Mouse (Mus musculus) embryonic stem cell, embryonic (primary cell): ENCODE measurements around the gene Trappc3.

Source experiments
- CTCF ChIA-PET, 4 experiments: fragments of 300-600 bp in 2 of 4; fragments of 350-600 bp in 2 of 4; sonication (Branson Sonifier 250); formaldehyde crosslinking; loops; one replicate each; lab custom pipeline; 2022; ENCODE audit warnings: inconsistent platforms in 2 of 4; lab: Charles Lee
- POLR2A ChIA-PET, 4 experiments: fragments of 300-600 bp in 2 of 4; fragments of 350-600 bp in 2 of 4; sonication (Branson Sonifier 250); formaldehyde crosslinking; loops; one replicate each; lab custom pipeline; 2022; ENCODE audit warnings: antibody characterized with exemption in 4 of 4, inconsistent platforms in 1 of 4; lab: Charles Lee

The Trappc3 gene

GRCm38 (mm10) chr4:126309211-126309921 is 47.2 kb downstream of the Trappc3 start:
- ChIA-PET POLR2A (interaction anchor here (0.6 to 3.0 kb wide), 19 partner anchors 12 to 235 kb away, joined by 3 to 13 read pairs (median 4); partner anchors contain the start of genes Adprhl2 (in 3 of the 4), Col8a2 (in 1 of the 4), Sh3d21 (in 1 of the 4) and Trappc3 (in 1 of the 4)), CTCF (interaction anchor here (0.5 to 2.9 kb wide), 60 partner anchors 8 to 1531 kb away, joined by 3 to 27 read pairs (median 4); partner anchors contain the start of genes Adprhl2 (in 4 of the 4), Tekt2 (in 2 of the 4), Ago3 (in 1 of the 4) and Col8a2 (in 1 of the 4))

GRCm38 (mm10) chr4:126309922-126310309 is 47.8 kb downstream of the Trappc3 start:
- CTCF ChIA-PET: interaction anchor here (0.5 to 2.9 kb wide), 58 partner anchors 9 to 1244 kb away, joined by 3 to 27 read pairs (median 4); partner anchors contain the start of genes Adprhl2 (in 4 of the 4), Tekt2 (in 2 of the 4), Ago3 (in 1 of the 4) and Col8a2 (in 1 of the 4)
- POLR2A ChIA-PET: interaction anchor here (0.5 to 3.0 kb wide), 20 partner anchors 11 to 234 kb away, joined by 3 to 13 read pairs (median 4); partner anchors contain the start of genes Adprhl2 (in 3 of the 4), Trappc3 (in 2 of the 4), Col8a2 (in 1 of the 4) and Sh3d21 (in 1 of the 4)

DNA sequence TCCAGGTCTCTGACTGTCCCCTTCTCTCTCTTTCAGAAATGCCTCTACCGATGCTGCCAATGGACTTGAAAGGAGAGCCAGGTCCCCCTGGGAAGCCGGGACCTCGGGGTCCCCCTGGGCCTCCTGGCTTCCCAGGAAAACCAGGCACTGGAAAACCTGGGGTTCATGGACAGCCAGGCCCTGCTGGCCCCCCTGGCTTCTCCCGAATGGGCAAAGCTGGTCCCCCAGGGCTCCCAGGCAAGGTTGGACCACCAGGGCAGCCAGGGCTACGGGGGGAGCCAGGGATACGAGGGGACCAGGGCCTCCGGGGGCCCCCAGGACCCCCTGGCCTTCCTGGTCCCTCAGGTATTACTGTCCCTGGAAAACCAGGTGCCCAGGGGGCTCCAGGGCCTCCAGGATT is 48.2 kb downstream of the Trappc3 start:
- POLR2A ChIA-PET: interaction anchor here in 3 of 4 experiments (0.5 to 3.0 kb wide), 17 partner anchors 11 to 234 kb away, joined by 3 to 13 read pairs (median 4); partner anchors contain the start of genes Adprhl2 (in 2 of the 3), Trappc3 (in 2 of the 3) and Sh3d21 (in 1 of the 3)
- CTCF ChIA-PET: interaction anchor here (0.7 to 2.9 kb wide), 37 partner anchors 11 to 224 kb away, joined by 3 to 27 read pairs (median 5); partner anchors contain the start of genes Adprhl2 (in 4 of the 4), Tekt2 (in 2 of the 4), Map7d1 (in 1 of the 4) and Trappc3 (in 1 of the 4)

GRCm38 (mm10) chr4:126311566-126312200 is 49.6 kb downstream of the Trappc3 start:
- ChIA-PET CTCF (interaction anchor here in 2 of 4 experiments (1.1 to 2.5 kb wide), 2 partner anchors 10 kb away, joined by 4 to 8 read pairs; partner anchors contain the start of gene Adprhl2 (in 2 of the 2)), POLR2A (interaction anchor here in 2 of 4 experiments (0.7 to 2.1 kb wide), 5 partner anchors 10 to 245 kb away, joined by 3 to 6 read pairs (median 3); partner anchors contain the start of gene Adprhl2 (in 1 of the 2))

GRCm38 (mm10) chr4:126313202-126313601 is 51.1 kb downstream of the Trappc3 start:
- POLR2A ChIA-PET: interaction anchor here in 3 of 4 experiments (0.7 to 2.1 kb wide), 9 partner anchors 8 to 708 kb away, joined by 3 to 6 read pairs (median 4); partner anchors contain the start of genes Adprhl2 (in 2 of the 3), Sfpq (in 1 of the 3) and Stk40 (in 1 of the 3)
- CTCF ChIA-PET: interaction anchor here in 2 of 4 experiments (0.6 to 2.5 kb wide), 6 partner anchors 9 to 155 kb away, joined by 3 to 8 read pairs (median 6); partner anchors contain the start of gene Adprhl2 (in 1 of the 2)

- CTCF ChIA-PET: interaction anchor here in 2 of 4 experiments (0.6 to 2.5 kb wide), 6 partner anchors 7 to 541 kb away, joined by 3 to 8 read pairs (median 4); partner anchors contain the start of gene Adprhl2 (in 1 of the 2)
- POLR2A ChIA-PET: interaction anchor here (0.5 to 1.7 kb wide), 12 partner anchors 8 to 707 kb away, joined by 3 to 5 read pairs (median 3); partner anchors contain the start of genes Ago3 (in 1 of the 4), Clspn (in 1 of the 4), Sfpq (in 1 of the 4) and Sh3d21 (in 1 of the 4)
Observed at GRCm38 (mm10) chr4:126314393-126314792, 52.3 kb downstream of the Trappc3 start.

GRCm38 (mm10) chr4:126315931-126316330 is 53.8 kb downstream of the Trappc3 start:
- CTCF ChIA-PET: interaction anchor here in 3 of 4 experiments (0.6 to 1.2 kb wide), 6 partner anchors 12 to 88 kb away, joined by 3 to 12 read pairs (median 4); partner anchors contain the start of gene Trappc3 (in 1 of the 3)
- POLR2A ChIA-PET: interaction anchor here in 2 of 4 experiments (0.5 to 2.5 kb wide), 13 partner anchors 9 to 887 kb away, joined by 3 to 5 read pairs (median 3); partner anchors contain the start of genes Clspn (in 1 of the 2) and Psmb2 (in 1 of the 2)

- ChIA-PET POLR2A (interaction anchor here in 2 of 4 experiments (0.5 to 2.5 kb wide), 12 partner anchors 8 to 887 kb away, joined by 3 to 5 read pairs (median 4); partner anchors contain the start of gene Psmb2 (in 1 of the 2)), CTCF (interaction anchor here in 3 of 4 experiments (0.6 to 1.2 kb wide), 6 partner anchors 12 to 88 kb away, joined by 3 to 12 read pairs (median 3); partner anchors contain the start of gene Trappc3 (in 1 of the 3))
Observed at GRCm38 (mm10) chr4:126316443-126317040, 54.4 kb downstream of the Trappc3 start.

DNA sequence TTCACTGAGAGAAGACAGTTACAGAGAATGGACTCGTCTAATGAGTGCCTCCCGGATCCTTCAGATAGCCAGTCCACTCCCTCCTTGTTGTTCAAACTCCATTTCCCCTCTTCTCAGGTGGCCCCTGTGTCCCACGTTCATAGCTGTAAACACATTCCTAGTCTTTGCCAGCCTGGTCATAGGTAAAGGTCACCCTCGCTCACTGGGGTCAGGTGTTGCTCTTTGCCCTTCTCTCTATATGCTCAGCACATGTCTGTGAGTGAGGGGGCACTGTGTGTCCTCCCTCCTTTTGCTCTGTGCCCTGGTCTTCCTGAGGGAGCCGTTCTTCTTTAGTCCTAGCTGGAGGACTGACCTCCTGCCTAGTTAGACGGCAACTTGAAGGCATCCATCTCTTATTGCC is 57.7 kb downstream of the Trappc3 start:
- CTCF ChIA-PET: interaction anchor here in 1 of 4 experiments (2.5 to 4.2 kb wide), 2 partner anchors 11 to 13 kb away, joined by 13 to 27 read pairs; no protein-coding TSS in a partner anchor
- POLR2A ChIA-PET: interaction anchor here in 2 of 4 experiments (0.5 to 3.5 kb wide), 3 partner anchors 13 to 66 kb away, joined by 4 to 18 read pairs (median 4); no protein-coding TSS in a partner anchor

DNA sequence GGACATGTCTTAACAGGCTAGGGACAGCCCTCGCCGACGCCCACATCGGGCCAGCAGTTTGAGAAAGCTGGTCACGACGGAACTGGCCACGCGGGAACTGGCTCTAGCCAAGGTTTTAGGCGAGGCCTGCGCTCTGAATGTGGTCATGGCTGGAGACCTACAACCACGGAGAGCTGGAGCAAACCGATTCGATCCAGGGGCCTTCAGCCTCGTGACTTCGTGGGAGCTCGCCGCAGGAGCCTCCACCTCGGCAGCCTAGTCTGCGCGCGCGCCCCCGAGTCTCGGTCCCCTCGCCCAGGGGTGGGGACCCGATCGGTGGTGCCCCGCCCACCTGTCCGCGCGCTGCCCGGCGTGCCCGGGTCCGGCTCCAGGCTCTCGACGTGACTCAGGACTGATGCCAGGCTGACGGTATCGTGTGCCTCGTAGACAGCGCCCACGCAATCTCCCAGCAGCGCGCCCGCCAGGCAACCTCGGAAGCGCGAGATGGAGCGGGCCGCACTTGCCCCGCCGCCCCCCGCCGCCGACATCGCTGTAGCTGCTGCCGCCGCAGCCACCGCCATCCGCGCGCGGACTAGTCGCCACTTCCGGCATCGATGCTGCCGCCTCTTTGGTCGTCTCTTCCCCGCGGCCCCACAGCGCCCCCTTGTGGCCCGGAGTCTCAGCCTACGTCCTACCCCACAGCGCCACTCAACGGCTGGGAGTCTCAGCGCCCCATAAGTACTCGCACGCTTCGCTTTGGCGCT is 59.2 kb downstream of the Trappc3 start, which contains the start of gene Adprhl2:
Adprhl2 (minus strand) TSS at position 593 of the 743 bp plus-strand sequence.
- ChIA-PET POLR2A (interaction anchor here (0.5 to 3.5 kb wide), 56 partner anchors 8 to 852 kb away, joined by 3 to 26 read pairs (median 4); partner anchors contain the start of genes Ago3 (in 2 of the 4), Clspn (in 1 of the 4), Psmb2 (in 1 of the 4) and Sfpq (in 1 of the 4)), CTCF (interaction anchor here (0.6 to 4.2 kb wide), 75 partner anchors 8 to 1037 kb away, joined by 3 to 45 read pairs (median 4); partner anchors contain the start of genes Map7d1 (in 2 of the 4), Trappc3 (in 2 of the 4), Ago1 (in 1 of the 4) and Smim12 (in 1 of the 4))

GRCm38 (mm10) chr4:126321854-126322511 is 59.9 kb downstream of the Trappc3 start:
- CTCF ChIA-PET: interaction anchor here (0.6 to 4.2 kb wide), 70 partner anchors 8 to 922 kb away, joined by 3 to 45 read pairs (median 4); partner anchors contain the start of genes Trappc3 (in 2 of the 4), AU040320 (in 1 of the 4), Ago1 (in 1 of the 4) and Map7d1 (in 1 of the 4)

DNA sequence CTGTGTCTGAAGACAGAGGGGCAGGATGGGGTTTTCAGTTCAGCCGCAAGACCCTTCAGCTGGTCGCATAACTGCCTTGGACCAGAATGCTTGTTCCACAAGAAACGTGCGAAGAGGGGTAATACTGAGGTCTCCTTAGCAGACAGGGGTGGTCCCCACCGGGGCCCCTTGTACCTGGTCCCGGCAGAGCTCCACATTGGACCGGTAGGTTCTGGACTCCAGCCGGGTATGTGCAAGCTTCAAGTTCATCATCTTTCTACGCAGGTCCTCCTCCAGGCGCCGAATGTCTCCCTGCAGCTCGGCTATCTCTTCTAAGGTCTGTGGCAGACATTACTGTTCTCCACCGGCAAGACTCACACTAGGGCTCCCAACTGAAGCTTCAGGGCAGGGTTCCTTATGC is 60.5 kb downstream of the Trappc3 start:
- ChIA-PET CTCF (interaction anchor here (0.7 to 4.2 kb wide), 30 partner anchors 9 to 431 kb away, joined by 3 to 45 read pairs (median 5); partner anchors contain the start of genes AU040320 (in 1 of the 4), Ago1 (in 1 of the 4), Col8a2 (in 1 of the 4) and Map7d1 (in 1 of the 4)), POLR2A (interaction anchor here in 3 of 4 experiments (0.5 to 3.5 kb wide), 25 partner anchors 9 to 530 kb away, joined by 3 to 26 read pairs (median 4); partner anchors contain the start of genes Ago3 (in 1 of the 3), Clspn (in 1 of the 3), Psmb2 (in 1 of the 3) and Trappc3 (in 1 of the 3))

More at GRCm38 (mm10) chr4:126321854-126322511, 59.9 kb downstream of the Trappc3 start:
- POLR2A ChIA-PET: interaction anchor here (0.5 to 3.5 kb wide), 48 partner anchors 8 to 699 kb away, joined by 3 to 26 read pairs (median 4); partner anchors contain the start of genes Ago3 (in 2 of the 4), Clspn (in 1 of the 4), Psmb2 (in 1 of the 4) and Sfpq (in 1 of the 4)

DNA sequence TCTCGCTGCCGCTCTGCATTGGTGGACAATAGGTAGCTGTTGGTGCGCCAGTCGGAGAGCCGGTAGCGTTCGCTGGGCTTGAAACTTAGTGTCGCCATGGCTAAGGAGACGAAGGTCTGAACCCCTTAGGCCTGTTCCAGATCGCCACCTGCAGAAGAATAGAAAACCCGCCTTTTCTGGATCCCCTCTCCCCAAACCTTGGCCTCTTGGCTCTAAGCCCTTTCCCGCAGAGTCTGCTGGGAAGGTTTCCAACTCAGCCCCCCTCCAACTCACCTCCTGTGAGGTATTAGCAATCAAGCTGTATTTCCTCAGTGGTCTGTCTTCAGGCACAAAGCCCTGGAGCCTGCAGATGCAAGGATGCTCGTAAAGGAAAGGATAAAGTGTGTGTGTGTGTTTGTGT is 62.7 kb downstream of the Trappc3 start:
- POLR2A ChIA-PET: interaction anchor here in 3 of 4 experiments (0.6 to 2.8 kb wide), 8 partner anchors 8 to 188 kb away, joined by 3 to 16 read pairs (median 4); no protein-coding TSS in a partner anchor
- CTCF ChIA-PET: interaction anchor here in 3 of 4 experiments (0.7 to 2.3 kb wide), 4 partner anchors 15 to 232 kb away, joined by 3 to 5 read pairs (median 5); partner anchors contain the start of gene Clspn (in 1 of the 3)
